Mouse (Mus musculus) right cerebral cortex, postnatal 25 days (tissue): Measurements from ENCODE around the gene Pdhb.

Experiments used
- DNase-seq: peaks from one replicate; pipeline ENCODE4 v3.0.0; 2022

The Pdhb gene

GRCm38 (mm10) chr14:8172507-8173410 is at the start of gene Pdhb:
Gene Pdhb (minus strand): TSS chr14:8173025.
- DNase-seq: peak; percentile 99

- DNase-seq: no peak
Measured at GRCm38 (mm10) chr14:8222561-8222960, 49.7 kb upstream of the Pdhb start.

- no peak for DNase-seq
Measured at GRCm38 (mm10) chr14:8220912-8221311, 48.1 kb upstream of the Pdhb start.

GRCm38 (mm10) chr14:8220306-8220705 is 47.5 kb upstream of the Pdhb start:
- DNase-seq: no peak

- no peak for DNase-seq
Measured at GRCm38 (mm10) chr14:8219876-8220275, 47.1 kb upstream of the Pdhb start.

- DNase-seq: peak; percentile 9
Measured at GRCm38 (mm10) chr14:8218730-8219380, 46.0 kb upstream of the Pdhb start.

GRCm38 (mm10) chr14:8218238-8218637 is 45.4 kb upstream of the Pdhb start:
- DNase-seq: no peak

GRCm38 (mm10) chr14:8216100-8216499 is 43.3 kb upstream of the Pdhb start:
- no peak for DNase-seq

- no peak for DNase-seq
Measured at GRCm38 (mm10) chr14:8215208-8215778, 42.5 kb upstream of the Pdhb start.

GRCm38 (mm10) chr14:8214299-8215207 is 41.7 kb upstream of the Pdhb start:
- DNase-seq: peak; percentile 82

- DNase-seq: peak; percentile 98
Measured at GRCm38 (mm10) chr14:8213803-8214224, 41.0 kb upstream of the Pdhb start, which contains the start of gene Kctd6. Gene Kctd6 (plus strand): TSS chr14:8214140.

- no peak for DNase-seq
Measured at GRCm38 (mm10) chr14:8212996-8213395, 40.2 kb upstream of the Pdhb start.

GRCm38 (mm10) chr14:8209896-8210295 is 37.1 kb upstream of the Pdhb start:
- no peak for DNase-seq

GRCm38 (mm10) chr14:8208876-8209275 is 36.1 kb upstream of the Pdhb start:
- DNase-seq: peak; percentile 85

- no peak for DNase-seq
Measured at GRCm38 (mm10) chr14:8207543-8207942, 34.7 kb upstream of the Pdhb start.

- no peak for DNase-seq
Measured at GRCm38 (mm10) chr14:8207105-8207504, 34.3 kb upstream of the Pdhb start.

GRCm38 (mm10) chr14:8206179-8206910 is 33.5 kb upstream of the Pdhb start:
- no peak for DNase-seq

- no peak for DNase-seq
Measured at GRCm38 (mm10) chr14:8201715-8202114, 28.9 kb upstream of the Pdhb start.

GRCm38 (mm10) chr14:8200769-8201168 is 27.9 kb upstream of the Pdhb start:
- DNase-seq: no peak

- DNase-seq: no peak
Measured at GRCm38 (mm10) chr14:8192727-8193126, 19.9 kb upstream of the Pdhb start.

GRCm38 (mm10) chr14:8191331-8191965 is 18.6 kb upstream of the Pdhb start:
- no peak for DNase-seq
